Mouse (Mus musculus) G1E (cell line): ENCODE data around the gene Hsd11b1. TPM values are rescaled to one million over a fixed set of nuclear protein-coding genes. Genes with fewer than 3 reads are reported as not detected.

Experiments
- ATAC-seq: 2 replicates; pipeline ENCODE4 v1.8.0; 2016; ENCODE audit warnings: mild to moderate bottlenecking; ENCODE audit not compliant: insufficient number of reproducible peaks, poor library complexity, low FRiP score, severe bottlenecking; ENCODE audit errors: extremely low read depth
- DNase-seq: peaks from one replicate; pipeline ENCODE4 v3.0.0; 2012; ENCODE audit warnings: low spot score
- H3K27me3 ChIP-seq: 2 replicates; pipeline ENCODE4 v1.6.1; 2012; ENCODE audit warnings: mild to moderate bottlenecking, low read length, inconsistent platforms; ENCODE audit not compliant: insufficient read depth
- H3K36me3 ChIP-seq: replicated peaks from 2 replicates; pipeline ENCODE3; 2012; ENCODE audit warnings: mild to moderate bottlenecking, inconsistent platforms
- H3K4me1 ChIP-seq: 2 replicates; pipeline ENCODE4 v1.6.1; 2012; ENCODE audit warnings: low read depth, low read length, inconsistent platforms, mixed read lengths; ENCODE audit not compliant: insufficient read depth
- H3K4me3 ChIP-seq: 2 replicates; pipeline ENCODE4 v1.5.1; 2012; ENCODE audit warnings: low read depth, mild to moderate bottlenecking, inconsistent platforms, low read length, moderate library complexity, mixed read lengths
- H3K9me3 ChIP-seq: replicated peaks from 2 replicates; pipeline ENCODE4 v1.6.1; 2012; ENCODE audit warnings: inconsistent platforms
- CTCF ChIP-seq: IDR thresholded peaks from 2 replicates; pipeline ENCODE4 v1.5.1; 2012; ENCODE audit warnings: low read depth, low read length, inconsistent platforms, mixed read lengths
- GATA1 ChIP-seq: IDR thresholded peaks from 2 replicates; pipeline ENCODE4 v1.6.1; 2012; ENCODE audit warnings: borderline replicate concordance, low read length, inconsistent platforms, mixed read lengths
- GATA2 ChIP-seq: IDR thresholded peaks from 2 replicates; pipeline ENCODE4 v1.6.1; 2012; ENCODE audit warnings: low read depth, low read length, inconsistent platforms, borderline replicate concordance
- POLR2AphosphoS5 ChIP-seq: IDR thresholded peaks from 2 replicates; pipeline ENCODE4 v1.6.1; 2012; ENCODE audit warnings: low read depth, low read length, inconsistent platforms; ENCODE audit not compliant: insufficient replicate concordance
- TAL1 ChIP-seq: conservative IDR thresholded peaks from 2 replicates; pipeline ENCODE4 v1.6.1; 2012; ENCODE audit warnings: low read depth, low read length, inconsistent platforms, mixed read lengths
- polyA plus RNA-seq: library from polyadenylated mRNA; stranded (reverse); fragments of >175 nt; gene quantifications from 2 replicates; pipeline ENCODE4 v1.2.3, GENCODE M21; 2012
- total RNA-seq, 2 experiments: library from RNA; stranded (forward) in 1 of 2; stranded (reverse) in 1 of 2; fragments of 200-1000 nt in 1 of 2; fragments of >200 nt in 1 of 2; fragmentation: Nextera tagmentation in 1 of 2; gene quantifications; 2 replicates each; pipeline ENCODE4 v1.2.3; 2014 to 2017

Hsd11b1 gene
- total and polyA plus RNA-seq, 3 experiments = 0.27 TPM; not detected in 2

GRCm38 (mm10) chr1:193216000-193216399, 47.9 kb downstream of the Hsd11b1 start:
- H3K36me3 ChIP-seq = no peaks in the 10 kb centered on the region
- H3K9me3 ChIP-seq = no peaks in the 10 kb centered on the region
- no peaks in the 10 kb centered on the region for H3K27me3 ChIP-seq
- no peak overlapping the region for H3K4me3 ChIP-seq
- ATAC-seq (no peak), DNase-seq (no peak)
- no peaks in the 10 kb centered on the region for H3K4me1 ChIP-seq
- TF ChIP-seq CTCF (no peak), GATA1 (no peak), TAL1 (no peak), POLR2AphosphoS5 (no peak), GATA2 (no peak)

DNA sequence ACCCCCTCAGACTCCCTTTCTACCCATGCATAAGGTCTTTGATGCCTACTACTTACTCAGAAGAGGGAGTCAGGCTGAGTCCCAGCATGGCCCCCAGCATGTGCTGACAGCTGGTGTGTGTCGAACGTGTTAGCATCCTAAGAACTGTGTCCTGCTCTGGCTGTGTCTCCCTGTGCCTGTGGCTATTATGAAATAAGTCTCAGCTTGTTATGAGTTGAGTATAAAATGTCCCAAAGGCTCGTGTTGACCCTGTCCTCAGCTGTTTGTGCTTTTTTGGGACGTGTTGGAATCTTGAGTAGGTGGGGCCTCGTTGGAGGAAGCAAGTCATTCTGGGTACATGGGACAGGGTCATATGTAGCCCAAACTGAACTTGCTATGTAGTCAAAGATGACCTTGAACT, 49.8 kb downstream of the Hsd11b1 start:
- Histone ChIP-seq H3K36me3 (no peaks in the 10 kb centered on the region), H3K4me3 (no peak overlapping the region), H3K27me3 (no peaks in the 10 kb centered on the region), H3K9me3 (no peaks in the 10 kb centered on the region), H3K4me1 (no peaks in the 10 kb centered on the region)
- no peak for DNase-seq
- TF ChIP-seq CTCF = no peak
- no peak for TF ChIP-seq GATA2
- TF ChIP-seq POLR2AphosphoS5 = no peak
- TF ChIP-seq GATA1 = no peak
- no peak for TF ChIP-seq TAL1
- no peak for ATAC-seq

DNA sequence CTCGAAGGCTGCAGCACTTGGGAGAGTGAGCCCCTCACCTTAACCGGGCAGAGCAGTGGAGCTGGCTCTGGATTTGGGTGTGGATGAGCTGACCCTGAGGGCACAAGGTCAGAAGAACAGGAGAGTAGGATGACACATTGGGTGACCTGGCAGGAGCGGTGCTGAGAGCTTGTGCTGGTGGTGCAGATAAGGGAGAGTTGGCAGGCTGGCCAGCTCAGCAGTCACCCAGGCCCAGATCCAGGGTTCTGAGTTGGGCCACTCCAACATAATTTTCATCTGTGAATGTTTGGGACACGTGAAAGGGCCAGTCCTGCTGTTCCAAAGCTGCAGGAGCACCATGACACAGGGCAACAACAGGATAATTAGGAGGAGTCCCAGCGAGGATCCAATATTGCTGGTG, 52.5 kb downstream of the Hsd11b1 start:
- DNase-seq (no peak), ATAC-seq (no peak)
- H3K36me3 ChIP-seq = no peaks in the 10 kb centered on the region

GRCm38 (mm10) chr1:193208178-193208577, 55.7 kb downstream of the Hsd11b1 start:
- H3K9me3 ChIP-seq = no peaks in the 10 kb centered on the region
- no peaks in the 10 kb centered on the region for H3K4me1 ChIP-seq
- DNase-seq (peak; percentile 12), ATAC-seq (peak; percentile 62; the same call in 1 of the 2 replicates)
- no peaks in the 10 kb centered on the region for H3K36me3 ChIP-seq
- TF ChIP-seq GATA1 (no peak), CTCF (no peak), TAL1 (no peak), GATA2 (no peak), POLR2AphosphoS5 (no peak)
- H3K27me3 ChIP-seq = no peaks in the 10 kb centered on the region
- no peak overlapping the region for H3K4me3 ChIP-seq

More for the DNA sequence above, 52.5 kb downstream of the Hsd11b1 start:
- no peak overlapping the region for H3K4me3 ChIP-seq
- H3K27me3 ChIP-seq = no peaks in the 10 kb centered on the region
- H3K4me1 ChIP-seq = no peaks in the 10 kb centered on the region
- TF ChIP-seq GATA1 = no peak
- no peak for TF ChIP-seq POLR2AphosphoS5
- TF ChIP-seq TAL1 = no peak
- no peak for TF ChIP-seq CTCF
- no peak for TF ChIP-seq GATA2
- H3K9me3 ChIP-seq = no peaks in the 10 kb centered on the region

- Histone ChIP-seq H3K9me3 (no peaks in the 10 kb centered on the region), H3K36me3 (no peaks in the 10 kb centered on the region), H3K27me3 (no peaks in the 10 kb centered on the region), H3K4me1 (no peaks in the 10 kb centered on the region), H3K4me3 (no peak within 1 kb of the TSS)
- TF ChIP-seq GATA2 = no peak
- no peak for TF ChIP-seq CTCF
- no peak for TF ChIP-seq POLR2AphosphoS5
- TF ChIP-seq TAL1 = no peak
- TF ChIP-seq GATA1 = no peak
- no peak for DNase-seq
- ATAC-seq = no peak
Observed at GRCm38 (mm10) chr1:193207503-193207902, 56.4 kb downstream of the Hsd11b1 start, which contains the start of gene Lamb3. Lamb3 (plus strand) TSS chr1:193207699.

- Histone ChIP-seq H3K9me3 (no peaks in the 10 kb centered on the region), H3K4me3 (no peak overlapping the region), H3K27me3 (no peaks in the 10 kb centered on the region), H3K36me3 (no peaks in the 10 kb centered on the region), H3K4me1 (no peaks in the 10 kb centered on the region)
- ATAC-seq (no peak), DNase-seq (no peak)
- no peak for TF ChIP-seq POLR2AphosphoS5
- TF ChIP-seq TAL1 = no peak
- no peak for TF ChIP-seq CTCF
- no peak for TF ChIP-seq GATA2
- TF ChIP-seq GATA1 = no peak
Observed at GRCm38 (mm10) chr1:193205431-193205830, 58.4 kb downstream of the Hsd11b1 start.

- Histone ChIP-seq H3K9me3 (no peaks in the 10 kb centered on the region), H3K36me3 (no peaks in the 10 kb centered on the region), H3K4me3 (no peak overlapping the region), H3K27me3 (no peaks in the 10 kb centered on the region), H3K4me1 (no peaks in the 10 kb centered on the region)
- no peak for DNase-seq
- no peak for ATAC-seq
- TF ChIP-seq CTCF (no peak), TAL1 (no peak), GATA2 (no peak), GATA1 (no peak), POLR2AphosphoS5 (no peak)
Observed at GRCm38 (mm10) chr1:193203821-193204220, 60.1 kb downstream of the Hsd11b1 start.
